12 mouse cellular contexts compared by ENCODE assay signal in the genomic region with DNA sequence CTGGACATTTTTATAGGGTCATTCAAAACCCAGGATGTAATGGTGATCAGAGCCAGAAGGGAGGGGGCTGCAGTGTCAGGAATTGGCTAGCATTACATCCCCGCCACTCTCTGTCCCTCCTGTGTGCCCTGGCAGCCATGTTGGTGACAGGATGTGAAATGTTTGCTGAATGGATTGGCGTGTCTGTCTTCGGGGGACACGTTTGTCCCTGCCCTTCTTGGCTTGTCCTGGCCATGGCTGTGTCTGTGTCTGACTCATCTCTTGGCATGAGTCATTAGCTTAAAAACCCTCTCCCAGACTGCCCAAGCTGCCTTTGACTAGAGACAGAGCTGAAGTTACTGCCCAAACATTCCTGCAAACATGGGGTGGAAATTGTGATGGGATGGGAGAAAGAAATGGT. TPM values are rescaled to one million over a fixed set of nuclear protein-coding genes. Genes with fewer than 3 reads are reported as not detected.
DNase-seq lines count a peak whose midpoint lies in the region; ATAC-seq and TF ChIP-seq lines count a peak whose summit lies in the region.
"Had no signal": no experiment of that assay in that cellular context is flagged by ENCODE, and none has a peak within 500 bp of the region (broad histone marks: within the 10 kb centered on the region; RNA-seq: fewer than 3 reads in every experiment).

No protein-coding gene starts in this region.

- H3K4me1 ChIP-seq in limb, embryonic 10.5 days: peaks cover 35% of the 10 kb centered on the region
- no peaks in the 10 kb centered on the region for H3K4me1 ChIP-seq in liver, postnatal 0 days (ENCODE audit: insufficient read depth)
- H3K4me1 ChIP-seq: forebrain, embryonic 13.5 days had no signal

- peak; percentile 3 to 5 for DNase-seq in heart, postnatal 14 days
- no peak for DNase-seq in heart, postnatal 4 days
- DNase-seq in MN1 (ENCODE audit: low spot score): peak; percentile 29
- DNase-seq in adrenal gland, adult (ENCODE audit: inconsistent age in 2 of 2, low spot score in 1 of 2): peak; percentile 55 to 77
- peak; percentile 29 for DNase-seq in limb, embryonic 10.5 days (ENCODE audit: low spot score)
- no peak for DNase-seq in ovary, postnatal 14 days (ENCODE audit: low spot score)
- no peak for DNase-seq in liver, postnatal 0 days
- DNase-seq: cerebellum, postnatal 36 days; kidney, postnatal 25 days had no signal

- peak overlapping the region; percentile 44; the same call in 1 of the 2 replicates for H3K27ac ChIP-seq in limb, embryonic 10.5 days
- no peak overlapping the region for H3K27ac ChIP-seq in liver, postnatal 0 days (ENCODE audit: low read depth)
- H3K27ac ChIP-seq: forebrain, embryonic 13.5 days; hindbrain, embryonic 10.5 days; limb, embryonic 15.5 days had no signal

- no peaks in the 10 kb centered on the region for H3K36me3 ChIP-seq in limb, embryonic 10.5 days
- H3K36me3 ChIP-seq in liver, postnatal 0 days (replicated peaks; ENCODE audit: insufficient read depth, low read length): no peaks in the 10 kb centered on the region
- H3K36me3 ChIP-seq: hindbrain, embryonic 10.5 days; limb, embryonic 15.5 days had no signal

- TF ChIP-seq CTCF in liver, postnatal 0 days (IDR thresholded peaks at IDR 0.05; ENCODE audit: low read depth): no peak

- no peak overlapping the region for H3K9ac ChIP-seq in liver, postnatal 0 days (replicated peaks)
- H3K9ac ChIP-seq: forebrain, embryonic 13.5 days; limb, embryonic 15.5 days had no signal

- TF ChIP-seq EP300 in liver, postnatal 0 days (IDR thresholded peaks at IDR 0.05; ENCODE audit: low read depth): no peak

- H3K27me3 ChIP-seq in limb, embryonic 10.5 days (ENCODE audit: low read depth, poor library complexity, severe bottlenecking): no peaks in the 10 kb centered on the region
- H3K27me3 ChIP-seq in liver, postnatal 0 days (ENCODE audit: insufficient read depth, low read length): no peaks in the 10 kb centered on the region
- H3K27me3 ChIP-seq: forebrain, embryonic 13.5 days; limb, embryonic 15.5 days had no signal

- no peaks in the 10 kb centered on the region for H3K9me3 ChIP-seq in limb, embryonic 10.5 days (replicated peaks)
- no peaks in the 10 kb centered on the region for H3K9me3 ChIP-seq in liver, postnatal 0 days (ENCODE audit: low read length)
- H3K9me3 ChIP-seq: forebrain, embryonic 13.5 days; hindbrain, embryonic 10.5 days; limb, embryonic 15.5 days had no signal

- intact Hi-C loops in heart, postnatal 14 days (cut with DNase I): no loop called here

- H3K4me2 ChIP-seq in liver, postnatal 0 days (ENCODE audit: low read depth, low read length): no peak overlapping the region
- H3K4me2 ChIP-seq: forebrain, embryonic 13.5 days; limb, embryonic 15.5 days had no signal

- peak overlapping the region; percentile 9; the same call in 1 of the 2 replicates for H3K4me3 ChIP-seq in limb, embryonic 10.5 days
- no peak overlapping the region for H3K4me3 ChIP-seq in liver, postnatal 0 days (ENCODE audit: low read depth, low read length)
- H3K4me3 ChIP-seq: forebrain, embryonic 13.5 days; hindbrain, embryonic 10.5 days; limb, embryonic 15.5 days had no signal

- 38% methylated on average over 4 of the region's 4 CpGs for WGBS in limb, embryonic 10.5 days
- 49% methylated on average over 4 of the region's 4 CpGs for WGBS in liver, postnatal 0 days (ENCODE audit: insufficient replicate concordance)

- ATAC-seq in liver, postnatal 0 days: no peak
- ATAC-seq: forebrain, embryonic 13.5 days had no signal

RNA-seq across cellular contexts. Expression of a gene that starts 32.3 kb away (rescaled TPM):
- under 1 TPM; 0.15 to 0.36 TPM for total RNA-seq in heart, postnatal 14 days (2021)
- not detected for total RNA-seq in heart, postnatal 4 days (2021)
- polyA plus RNA-seq in limb, embryonic 10.5 days (2016; fragmentation: Nextera tagmentation; extraction: Ambion mirVana): 1.4 and 1.5 TPM in 2 replicates
- polyA plus RNA-seq in liver, postnatal 0 days (2015; fragmentation: Nextera tagmentation; extraction: Ambion mirVana): 0.08 and 0.09 TPM in 2 replicates

RNA-seq across cellular contexts. Expression of a gene that starts 33.6 kb away (rescaled TPM):
- total RNA-seq in heart, postnatal 14 days (2021): under 1 TPM; 0.48 to 0.59 TPM
- under 1 TPM; 0.26 to 0.38 TPM for total RNA-seq in heart, postnatal 4 days (2021)
- polyA plus RNA-seq in limb, embryonic 10.5 days (2016; fragmentation: Nextera tagmentation; extraction: Ambion mirVana): 2.2 and 2.4 TPM in 2 replicates
- polyA plus RNA-seq in liver, postnatal 0 days (2015; fragmentation: Nextera tagmentation; extraction: Ambion mirVana): 0.12 and 0.18 TPM in 2 replicates

Comparison
In these comparisons a context has a peak if more than half of its experiments do, and no peak if none do; other contexts are left out.
1. DNase-seq: peak in heart, postnatal 14 days (2 of 2), MN1 (single experiment), adrenal gland, adult (2 of 2) and limb, embryonic 10.5 days (single experiment); none in heart, postnatal 4 days (single experiment), ovary, postnatal 14 days (single experiment) and liver, postnatal 0 days (single experiment).